Mouse (Mus musculus) kidney, postnatal 0 days (tissue): ENCODE results near the gene Pigq. TPM values are rescaled to one million over a fixed set of nuclear protein-coding genes. Genes with fewer than 3 reads are reported as not detected.

Experiments used
- ATAC-seq: fragments of 200-750 bp; cut with Nextera tagmentation; replicated peaks from 2 replicates; pipeline ENCODE4 v1.8.0; 2017; ENCODE audit warnings: low read depth, moderate number of reproducible peaks, moderate TSS enrichment, moderate library complexity; ENCODE audit not compliant: low FRiP score
- DNase-seq: peaks from one replicate; pipeline ENCODE4 v3.0.0-alpha.2; 2016; ENCODE audit warnings: low spot score
- H3K27ac ChIP-seq: fragments of 300-500 bp; sonication (generic); 2 replicates; pipeline ENCODE4 v1.5.1; 2014; ENCODE audit warnings: mild to moderate bottlenecking
- H3K27me3 ChIP-seq: fragments of 300-500 bp; sonication (generic); 2 replicates; pipeline ENCODE4 v1.6.1; 2014; ENCODE audit warnings: low read length, mixed read lengths; ENCODE audit not compliant: insufficient read depth
- H3K36me3 ChIP-seq: fragments of 300-500 bp; sonication (generic); 2 replicates; pipeline ENCODE4 v1.6.1; 2014; ENCODE audit warnings: low read length, mixed read lengths; ENCODE audit not compliant: insufficient read depth
- H3K4me1 ChIP-seq: fragments of 300-500 bp; sonication (generic); replicated peaks from 2 replicates; pipeline ENCODE4 v1.6.1; 2014; ENCODE audit warnings: antibody characterized with exemption, low read length, mixed read lengths; ENCODE audit not compliant: insufficient read depth
- H3K4me2 ChIP-seq: fragments of 300-500 bp; sonication (generic); 2 replicates; pipeline ENCODE4 v1.6.1; 2014; ENCODE audit warnings: mild to moderate bottlenecking, low read length, moderate library complexity, mixed read lengths
- H3K4me3 ChIP-seq: fragments of 300-500 bp; sonication (generic); replicated peaks from 2 replicates; pipeline ENCODE4 v1.5.1; 2014; ENCODE audit warnings: low read depth, low read length
- H3K9ac ChIP-seq: fragments of 300-500 bp; sonication (generic); 2 replicates; pipeline ENCODE4 v1.6.1; 2014; ENCODE audit warnings: low read depth, low read length
- H3K9me3 ChIP-seq: fragments of 300-500 bp; sonication (generic); replicated peaks from 2 replicates; pipeline ENCODE4 v1.6.1; 2016; ENCODE audit warnings: low read length, inconsistent platforms, mixed read lengths
- CTCF ChIP-seq: IDR thresholded peaks from 2 replicates; pipeline ENCODE4 v1.5.1; 2016; ENCODE audit warnings: antibody characterized with exemption, low read depth, mild to moderate bottlenecking, moderate library complexity
- WGBS: fragments of 180-500 bp; shearing (Covaris S2); extraction: QIAGEN DNeasy Blood & Tissue Kit; methylation state at CpG from one replicate; pipeline ENCODE4 v1.1.7; 2014; 5-methylcytosine and 5-hydroxymethylcytosine counted together
- polyA plus RNA-seq: library from polyadenylated mRNA; unstranded; fragments of >200 nt; fragmentation: Nextera tagmentation; extraction: Ambion mirVana; gene quantifications from 2 replicates; pipeline ENCODE4 v1.2.1, GENCODE M21; 2015

Gene Pigq
- polyA plus RNA-seq, 1 experiment from 2014 or later, result 70.2 TPM

GRCm38 (mm10) chr17:25886806-25887205, 57.9 kb downstream of the Pigq start:
- no peak overlapping the region for H3K4me2 ChIP-seq
- DNase-seq, result no peak
- no peaks in the 10 kb centered on the region for H3K4me1 ChIP-seq
- ATAC-seq, result no peak
- peaks cover 22% of the 10 kb centered on the region; the same call in 1 of the 2 replicates for H3K36me3 ChIP-seq
- no peak for TF ChIP-seq CTCF
- H3K9ac ChIP-seq, result no peak overlapping the region
- H3K4me3 ChIP-seq, result no peak overlapping the region
- H3K27me3 ChIP-seq, result no peaks in the 10 kb centered on the region
- no peaks in the 10 kb centered on the region for H3K9me3 ChIP-seq
- no peak overlapping the region for H3K27ac ChIP-seq

- H3K9me3 ChIP-seq, result no peaks in the 10 kb centered on the region
- H3K4me1 ChIP-seq, result no peaks in the 10 kb centered on the region
- WGBS, result 70% methylated on average over 4 of the region's 4 CpGs
- DNase-seq (peak; percentile 32), ATAC-seq (no peak)
- peaks cover 22% of the 10 kb centered on the region; the same call in 1 of the 2 replicates for H3K36me3 ChIP-seq
- no peak overlapping the region for H3K9ac ChIP-seq
- no peak overlapping the region for H3K4me3 ChIP-seq
- H3K27me3 ChIP-seq, result no peaks in the 10 kb centered on the region
- TF ChIP-seq CTCF, result peak; percentile 67
- no peak overlapping the region for H3K27ac ChIP-seq
- H3K4me2 ChIP-seq, result no peak overlapping the region
Observed at GRCm38 (mm10) chr17:25885636-25886035, 59.1 kb downstream of the Pigq start.

- DNase-seq, result no peak
- no peak overlapping the region for H3K9ac ChIP-seq
- H3K4me2 ChIP-seq, result no peak overlapping the region
- H3K4me3 ChIP-seq, result no peak overlapping the region
- H3K27ac ChIP-seq, result no peak overlapping the region
- ATAC-seq, result no peak
- peaks cover 24% of the 10 kb centered on the region; the same call in 1 of the 2 replicates for H3K36me3 ChIP-seq
- H3K9me3 ChIP-seq, result no peaks in the 10 kb centered on the region
- WGBS, result 88% methylated on average over 3 of the region's 3 CpGs
- no peaks in the 10 kb centered on the region for H3K27me3 ChIP-seq
- 0 out of 2 replicates have a peak, but pooled peaks cover 8% of the 10 kb centered on the region for H3K4me1 ChIP-seq
- peak; percentile 47; the same call in 1 of the 2 replicates for TF ChIP-seq CTCF
Observed at GRCm38 (mm10) chr17:25883824-25884223, 60.9 kb downstream of the Pigq start.

- ATAC-seq (no peak), DNase-seq (no peak)
- Histone ChIP-seq H3K27me3 (no peaks in the 10 kb centered on the region), H3K9ac (no peak overlapping the region), H3K4me3 (no peak overlapping the region), H3K9me3 (no peaks in the 10 kb centered on the region), H3K27ac (no peak overlapping the region), H3K4me2 (no peak overlapping the region), H3K36me3 (0 out of 2 replicates have a peak, but pooled peaks cover 22% of the 10 kb centered on the region), H3K4me1 (0 out of 2 replicates have a peak, but pooled peaks cover 8% of the 10 kb centered on the region)
- WGBS, result 87% methylated on average over 8 of the region's 8 CpGs
- no peak for TF ChIP-seq CTCF
Observed at GRCm38 (mm10) chr17:25883268-25883667, 61.5 kb downstream of the Pigq start.

- Histone ChIP-seq H3K4me1 (0 out of 2 replicates have a peak, but pooled peaks cover 8% of the 10 kb centered on the region), H3K4me3 (no peak overlapping the region), H3K27me3 (no peaks in the 10 kb centered on the region), H3K27ac (no peak overlapping the region), H3K9ac (no peak overlapping the region), H3K9me3 (no peaks in the 10 kb centered on the region), H3K36me3 (0 out of 2 replicates have a peak, but pooled peaks cover 26% of the 10 kb centered on the region), H3K4me2 (no peak overlapping the region)
- 36% methylated on average over 5 of the region's 5 CpGs for WGBS
- ATAC-seq (no peak), DNase-seq (no peak)
- TF ChIP-seq CTCF, result no peak
Observed at GRCm38 (mm10) chr17:25882306-25882705, 62.4 kb downstream of the Pigq start.

- Histone ChIP-seq H3K4me2 (no peak overlapping the region), H3K27ac (no peak overlapping the region), H3K9ac (no peak overlapping the region), H3K36me3 (0 out of 2 replicates have a peak, but pooled peaks cover 26% of the 10 kb centered on the region), H3K4me1 (0 out of 2 replicates have a peak, but pooled peaks cover 8% of the 10 kb centered on the region), H3K9me3 (no peaks in the 10 kb centered on the region), H3K4me3 (no peak overlapping the region), H3K27me3 (no peaks in the 10 kb centered on the region)
- 27% methylated on average over 4 of the region's 4 CpGs for WGBS
- ATAC-seq (no peak), DNase-seq (no peak)
- no peak for TF ChIP-seq CTCF
Observed at GRCm38 (mm10) chr17:25881691-25882090, 63.0 kb downstream of the Pigq start.
